In the genomic region with DNA sequence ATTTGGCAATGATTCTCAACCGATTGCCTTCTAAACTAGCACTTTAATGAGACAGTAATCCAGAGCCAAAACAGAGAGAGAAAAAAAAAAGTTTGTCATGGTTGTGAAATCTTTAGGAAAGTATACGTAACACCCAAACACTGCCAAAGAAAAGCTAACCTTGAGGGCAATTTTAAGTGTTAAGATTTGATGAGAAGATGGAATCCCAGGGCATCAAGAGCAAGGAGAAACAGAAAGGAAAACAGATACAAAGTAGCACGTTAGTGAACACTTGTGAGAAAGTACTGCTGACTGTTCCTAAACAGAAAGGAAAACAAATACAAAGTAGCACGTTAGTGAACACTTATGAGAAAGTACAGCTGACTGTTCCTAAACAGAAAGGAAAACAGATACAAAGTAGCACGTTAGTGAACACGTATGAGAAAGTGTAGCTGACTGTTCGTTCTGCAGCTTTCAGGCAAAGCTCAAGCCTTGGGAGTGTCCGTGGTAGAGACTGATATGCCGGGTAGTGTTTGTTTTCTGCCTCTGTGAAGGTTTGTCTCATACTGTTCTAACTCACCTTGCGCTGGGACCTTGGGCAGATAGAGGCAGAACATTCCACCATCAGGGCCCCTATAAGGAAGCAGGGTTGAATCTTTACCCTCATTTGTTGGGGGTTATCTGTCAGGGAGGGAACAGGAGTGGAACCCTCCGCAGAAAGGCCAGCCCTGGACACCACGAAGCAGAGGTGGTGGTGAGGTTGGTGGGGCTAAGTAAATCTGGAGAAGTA, we compare ENCODE assay signal across 8 mouse cellular contexts.
A peak's percentile ranks its signal among the peaks of the same experiment; 100 is the strongest.
DNase-seq lines count a peak whose midpoint lies in the region; ATAC-seq and TF ChIP-seq lines count a peak whose summit lies in the region.

No protein-coding gene starts in this region.

- H3K4me2 ChIP-seq in heart, embryonic 13.5 days: peak overlapping the region; percentile 80
- H3K4me2 ChIP-seq in kidney, postnatal 0 days (ENCODE audit: low read length): peak overlapping the region; percentile 60

- 34% methylated on average over 12 of the region's 12 CpGs for WGBS in heart, embryonic 13.5 days
- WGBS in kidney, postnatal 0 days: 43% methylated on average over 12 of the region's 12 CpGs

- ATAC-seq in heart, embryonic 13.5 days (ENCODE audit: extremely low read depth, insufficient number of reproducible peaks, low FRiP score, low TSS enrichment): no peak
- no peak for ATAC-seq in kidney, postnatal 0 days (replicated peaks; ENCODE audit: low FRiP score, low read depth)
- ATAC-seq in megakaryocyte progenitor cell, adult 5-6 weeks (replicated peaks; ENCODE audit: poor library complexity): peak; percentile 35

- H3K27ac ChIP-seq in gastrocnemius, adult 2 months: peak overlapping the region; percentile 95
- H3K27ac ChIP-seq in heart, embryonic 13.5 days (replicated peaks): peak overlapping the region; percentile 98; the same call in 1 of the 2 replicates
- H3K27ac ChIP-seq in kidney, postnatal 0 days: peak overlapping the region; percentile 99

- no peaks in the 10 kb centered on the region for H3K9me3 ChIP-seq in heart, embryonic 13.5 days
- H3K9me3 ChIP-seq in kidney, postnatal 0 days (replicated peaks; ENCODE audit: low read length): no peaks in the 10 kb centered on the region

- peak overlapping the region; percentile 96 for H3K9ac ChIP-seq in heart, embryonic 13.5 days
- peak overlapping the region; percentile 97; the same call in 1 of the 2 replicates for H3K9ac ChIP-seq in kidney, postnatal 0 days (ENCODE audit: low read depth, low read length)

- intact Hi-C loops in gastrocnemius, adult 2 months (cut with DNase I): loop anchor here (5.0 to 10.0 kb wide), 4 partner anchors 88 to 741 kb away; a partner anchor contains a TSS

- no peaks in the 10 kb centered on the region for H3K27me3 ChIP-seq in heart, embryonic 13.5 days (replicated peaks)
- no peaks in the 10 kb centered on the region for H3K27me3 ChIP-seq in kidney, postnatal 0 days (ENCODE audit: insufficient read depth, low read length)

- TF ChIP-seq CTCF in gastrocnemius, adult 2 months (IDR thresholded peaks at IDR 0.05): no peak
- no peak for TF ChIP-seq CTCF in kidney, postnatal 0 days (IDR thresholded peaks at IDR 0.05; ENCODE audit: low read depth)

- H3K4me3 ChIP-seq in gastrocnemius, adult 2 months: peak overlapping the region; percentile 82
- H3K4me3 ChIP-seq in heart, embryonic 13.5 days: peak overlapping the region; percentile 81
- peak overlapping the region; percentile 84; the same call in 1 of the 2 replicates for H3K4me3 ChIP-seq in kidney, postnatal 0 days (replicated peaks; ENCODE audit: low read depth, low read length)

- H3K4me1 ChIP-seq in heart, embryonic 13.5 days: peaks cover 14% of the 10 kb centered on the region
- H3K4me1 ChIP-seq in kidney, postnatal 0 days (replicated peaks; ENCODE audit: insufficient read depth, low read length): no peaks in the 10 kb centered on the region

- DNase-seq in gastrocnemius, adult 2 months: no peak
- DNase-seq in gastrocnemius, postnatal 25 days: no peak
- peak; percentile 51 for DNase-seq in adrenal gland, adult 2 months
- peak; percentile 57 for DNase-seq in kidney, postnatal 0 days (ENCODE audit: low spot score)
- DNase-seq in urinary bladder, postnatal 36 days (ENCODE audit: low spot score in 2 of 2): peak; percentile 5 to 7
- DNase-seq in layer of hippocampus, postnatal 36 days: no peak

- H3K36me3 ChIP-seq in heart, embryonic 13.5 days: no peaks in the 10 kb centered on the region
- no peaks in the 10 kb centered on the region for H3K36me3 ChIP-seq in kidney, postnatal 0 days (ENCODE audit: insufficient read depth, low read length)

Comparison
In these comparisons a context has a peak if more than half of its experiments do, and no peak if none do; other contexts are left out.
1. DNase-seq: peak in adrenal gland, adult 2 months (single experiment), kidney, postnatal 0 days (single experiment) and urinary bladder, postnatal 36 days (2 of 2); none in gastrocnemius, adult 2 months (single experiment), gastrocnemius, postnatal 25 days (single experiment) and layer of hippocampus, postnatal 36 days (0 of 2).
2. Peak in every context shown above with its lines, with median percentiles within 50 percentile points of each other: H3K27ac ChIP-seq and H3K4me3 ChIP-seq.